Mouse (Mus musculus): Measurements from ENCODE around the gene Gphn. TPM values are rescaled to one million over a fixed set of nuclear protein-coding genes. Genes with fewer than 3 reads are reported as not detected.

Gene Gphn
- polyA plus RNA-seq, 1 experiment: not detected

GRCm38 (mm10) chr12:78550913-78551312 lies 324.7 kb downstream of the Gphn start:
- no peak overlapping the region for H3K4me3 ChIP-seq (ENCODE audit: insufficient read depth, low read depth, low read length)
- TF ChIP-seq CTCF (IDR thresholded peaks at IDR 0.05; ENCODE audit: insufficient read depth, low read depth, low read length): no peak
- no peak for TF ChIP-seq POLR2A (IDR thresholded peaks at IDR 0.05; ENCODE audit: insufficient read depth, low read depth, low read length)
- no peak overlapping the region for H3K27ac ChIP-seq (ENCODE audit: insufficient read depth, low read depth, low read length)
- 93% methylated on average over 2 of the region's 2 CpGs for WGBS
- no peaks in the 10 kb centered on the region for H3K4me1 ChIP-seq (ENCODE audit: control insufficient read depth, insufficient read depth, low read length)

- Histone ChIP-seq H3K4me3 (ENCODE audit: insufficient read depth, low read depth, low read length) (no peak overlapping the region), H3K4me1 (ENCODE audit: control insufficient read depth, insufficient read depth, low read length) (no peaks in the 10 kb centered on the region), H3K27ac (ENCODE audit: insufficient read depth, low read depth, low read length) (no peak overlapping the region)
- TF ChIP-seq POLR2A (IDR thresholded peaks at IDR 0.05; ENCODE audit: insufficient read depth, low read depth, low read length) (no peak), CTCF (IDR thresholded peaks at IDR 0.05; ENCODE audit: insufficient read depth, low read depth, low read length) (no peak)
- 59% methylated on average over 2 of the region's 2 CpGs for WGBS
Measured at GRCm38 (mm10) chr12:78631816-78632215, 405.6 kb downstream of the Gphn start.

GRCm38 (mm10) chr12:78639466-78639865 lies 413.3 kb downstream of the Gphn start:
- Histone ChIP-seq H3K4me3 (ENCODE audit: insufficient read depth, low read depth, low read length) (no peak overlapping the region), H3K27ac (ENCODE audit: insufficient read depth, low read depth, low read length) (no peak overlapping the region), H3K4me1 (ENCODE audit: control insufficient read depth, insufficient read depth, low read length) (no peaks in the 10 kb centered on the region)
- 42% methylated on average over 1 of the region's 1 CpGs for WGBS
- TF ChIP-seq CTCF (IDR thresholded peaks at IDR 0.05; ENCODE audit: insufficient read depth, low read depth, low read length): no peak
- no peak for TF ChIP-seq POLR2A (IDR thresholded peaks at IDR 0.05; ENCODE audit: insufficient read depth, low read depth, low read length)

DNA sequence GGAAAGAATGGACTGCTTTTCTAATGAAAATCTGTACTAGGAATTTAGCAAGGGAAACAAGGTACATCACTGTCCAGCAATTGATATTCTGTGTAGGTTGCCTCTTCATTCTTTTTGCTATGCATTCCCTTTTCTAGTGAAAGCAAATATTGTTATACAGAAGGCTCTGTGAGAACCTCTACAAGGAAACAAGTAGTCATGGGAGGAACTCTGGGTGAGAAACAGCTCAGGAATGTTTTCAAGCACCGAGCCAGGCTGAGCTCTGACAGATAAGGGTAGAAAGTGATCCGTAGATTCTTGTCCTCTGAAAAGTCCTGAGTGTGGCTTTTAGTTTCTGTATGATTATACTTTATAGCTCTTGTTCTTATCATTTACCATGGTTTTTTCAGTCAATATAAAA lies 413.9 kb downstream of the Gphn start:
- no peak overlapping the region for H3K27ac ChIP-seq (ENCODE audit: insufficient read depth, low read depth, low read length)
- no peaks in the 10 kb centered on the region for H3K4me1 ChIP-seq (ENCODE audit: control insufficient read depth, insufficient read depth, low read length)
- no peak for TF ChIP-seq CTCF (IDR thresholded peaks at IDR 0.05; ENCODE audit: insufficient read depth, low read depth, low read length)
- no peak for TF ChIP-seq POLR2A (IDR thresholded peaks at IDR 0.05; ENCODE audit: insufficient read depth, low read depth, low read length)
- WGBS: 58% methylated on average over 2 of the region's 2 CpGs
- no peak overlapping the region for H3K4me3 ChIP-seq (ENCODE audit: insufficient read depth, low read depth, low read length)

DNA sequence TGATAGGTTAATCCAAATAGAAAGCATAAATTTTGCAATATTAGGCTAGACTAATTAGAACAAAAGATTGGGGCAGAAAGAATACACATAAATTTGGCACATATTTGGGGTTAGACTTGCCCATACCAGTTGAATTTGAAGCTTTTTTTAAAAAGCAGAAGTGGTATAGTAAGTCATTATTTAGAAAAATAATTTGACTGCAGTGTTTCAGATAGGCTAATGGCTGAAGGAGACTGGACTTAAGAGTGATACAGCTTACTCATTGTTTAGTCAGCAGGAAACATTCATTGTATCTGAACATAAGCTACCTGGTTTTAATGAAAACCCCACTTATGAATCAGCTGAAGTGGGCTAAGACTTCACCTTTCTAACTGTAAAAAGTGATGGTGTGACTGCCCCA lies 415.0 kb downstream of the Gphn start:
- H3K4me3 ChIP-seq (ENCODE audit: insufficient read depth, low read depth, low read length): no peak overlapping the region
- H3K27ac ChIP-seq (ENCODE audit: insufficient read depth, low read depth, low read length): no peak overlapping the region
- no peaks in the 10 kb centered on the region for H3K4me1 ChIP-seq (ENCODE audit: control insufficient read depth, insufficient read depth, low read length)
- no peak for TF ChIP-seq POLR2A (IDR thresholded peaks at IDR 0.05; ENCODE audit: insufficient read depth, low read depth, low read length)
- TF ChIP-seq CTCF (IDR thresholded peaks at IDR 0.05; ENCODE audit: insufficient read depth, low read depth, low read length): no peak

- H3K4me1 ChIP-seq (ENCODE audit: control insufficient read depth, insufficient read depth, low read length): no peaks in the 10 kb centered on the region
- TF ChIP-seq CTCF (IDR thresholded peaks at IDR 0.05; ENCODE audit: insufficient read depth, low read depth, low read length): no peak
- WGBS: 43% methylated on average over 2 of the region's 2 CpGs
Measured at GRCm38 (mm10) chr12:78643691-78644090, 417.5 kb downstream of the Gphn start.

DNA sequence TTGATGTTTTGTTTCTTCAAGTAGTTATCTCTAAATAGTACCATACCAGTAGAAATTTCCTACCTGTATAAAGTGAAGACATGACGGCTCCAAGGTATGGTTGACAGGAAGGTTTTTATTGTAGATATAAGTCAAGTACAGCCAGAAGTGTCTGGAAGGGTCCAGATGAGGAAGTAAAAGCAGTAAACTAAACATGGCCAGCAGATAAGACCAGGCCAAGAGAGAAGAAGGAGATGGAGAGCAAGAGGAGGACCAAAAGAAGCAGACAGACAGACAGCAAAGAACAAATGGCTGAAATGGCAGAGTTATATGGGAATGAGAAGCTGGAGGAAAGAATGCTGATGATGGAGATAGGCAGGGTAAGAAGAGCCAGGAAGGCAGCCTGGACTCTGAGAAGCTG lies 419.1 kb downstream of the Gphn start:
- Histone ChIP-seq H3K4me1 (ENCODE audit: control insufficient read depth, insufficient read depth, low read length) (no peaks in the 10 kb centered on the region), H3K4me3 (ENCODE audit: insufficient read depth, low read depth, low read length) (no peak overlapping the region), H3K27ac (ENCODE audit: insufficient read depth, low read depth, low read length) (no peak overlapping the region)
- 98% methylated on average over 1 of the region's 1 CpGs for WGBS
- TF ChIP-seq CTCF (IDR thresholded peaks at IDR 0.05; ENCODE audit: insufficient read depth, low read depth, low read length) (no peak), POLR2A (IDR thresholded peaks at IDR 0.05; ENCODE audit: insufficient read depth, low read depth, low read length) (no peak)

More at GRCm38 (mm10) chr12:78643691-78644090, 417.5 kb downstream of the Gphn start:
- Histone ChIP-seq H3K4me3 (ENCODE audit: insufficient read depth, low read depth, low read length) (no peak overlapping the region), H3K27ac (ENCODE audit: insufficient read depth, low read depth, low read length) (no peak overlapping the region)

DNA sequence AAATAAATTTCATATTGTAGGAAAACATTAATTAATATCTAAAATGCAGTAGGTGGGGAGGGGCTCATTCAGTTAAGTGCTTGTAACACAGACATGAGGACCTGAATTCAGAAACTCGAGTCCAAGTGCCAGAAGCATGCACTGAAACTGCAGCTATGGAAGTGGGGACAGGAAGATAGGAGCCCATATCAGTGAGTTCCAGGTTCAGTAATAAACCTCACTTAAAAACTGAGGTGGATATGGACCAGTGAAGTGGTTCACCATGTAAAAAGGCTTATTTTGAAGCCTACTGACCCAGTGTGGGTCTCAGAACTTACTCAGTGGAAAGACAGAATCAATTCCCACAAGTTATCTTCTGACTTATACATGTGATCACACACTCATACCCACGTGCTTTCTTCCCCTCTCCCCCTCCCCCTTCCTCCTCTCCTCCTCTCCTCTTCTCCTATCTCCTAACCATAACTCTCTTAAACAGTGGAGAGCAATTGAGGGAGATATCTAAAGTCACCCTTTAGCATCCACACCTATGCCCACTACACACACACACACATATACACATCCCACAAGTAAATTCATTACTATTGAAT lies 433.6 kb downstream of the Gphn start:
- H3K27ac ChIP-seq (ENCODE audit: insufficient read depth, low read depth, low read length): no peak overlapping the region
- TF ChIP-seq POLR2A (IDR thresholded peaks at IDR 0.05; ENCODE audit: insufficient read depth, low read depth, low read length) (no peak), CTCF (IDR thresholded peaks at IDR 0.05; ENCODE audit: insufficient read depth, low read depth, low read length) (no peak)
- no peak overlapping the region for H3K4me3 ChIP-seq (ENCODE audit: insufficient read depth, low read depth, low read length)
- no peaks in the 10 kb centered on the region for H3K4me1 ChIP-seq (ENCODE audit: control insufficient read depth, insufficient read depth, low read length)
- 57% methylated on average over 2 of the region's 2 CpGs for WGBS

DNA sequence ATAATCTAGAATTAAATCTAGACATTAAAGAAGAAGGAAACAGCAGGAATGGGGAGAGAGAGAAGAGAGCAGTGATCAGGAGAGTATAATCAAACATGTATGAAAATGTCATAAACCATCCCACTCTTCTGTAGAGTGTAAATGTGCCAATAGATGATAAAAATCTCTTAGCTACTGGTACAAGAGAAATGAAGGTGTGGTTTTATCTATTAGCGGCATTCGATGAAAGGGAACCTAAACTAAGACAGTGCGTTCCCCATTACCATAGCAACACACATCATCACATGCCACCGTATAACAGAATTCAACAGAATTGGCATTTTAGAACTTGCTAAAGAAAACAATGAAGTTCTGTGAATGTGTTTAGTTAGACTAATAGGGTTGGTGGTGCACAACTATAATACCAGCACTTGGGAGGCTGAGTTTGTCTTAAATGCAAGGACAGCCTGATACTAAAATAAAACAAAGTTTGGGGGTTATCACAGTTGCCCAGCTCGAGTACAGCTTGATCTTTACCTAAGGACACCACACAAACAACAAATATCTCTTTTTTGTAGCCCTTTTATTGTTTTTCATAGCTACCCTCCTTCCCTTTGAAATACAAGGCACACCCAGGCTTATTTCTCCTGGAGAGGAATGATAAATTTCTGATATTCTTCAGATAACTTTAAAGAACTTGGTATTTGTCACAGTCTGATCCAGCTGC lies 452.1 kb downstream of the Gphn start:
- no peaks in the 10 kb centered on the region for H3K4me1 ChIP-seq (ENCODE audit: control insufficient read depth, insufficient read depth, low read length)
- H3K4me3 ChIP-seq (ENCODE audit: insufficient read depth, low read depth, low read length): no peak overlapping the region
- WGBS: 69% methylated on average over 5 of the region's 5 CpGs
- TF ChIP-seq POLR2A (IDR thresholded peaks at IDR 0.05; ENCODE audit: insufficient read depth, low read depth, low read length) (no peak), CTCF (IDR thresholded peaks at IDR 0.05; ENCODE audit: insufficient read depth, low read depth, low read length) (no peak)
- no peak overlapping the region for H3K27ac ChIP-seq (ENCODE audit: insufficient read depth, low read depth, low read length)

Measured in olfactory bulb, adult 2 months (tissue).